Mouse (Mus musculus): Measurements from ENCODE around the gene Npepl1. TPM values are rescaled to one million over a fixed set of nuclear protein-coding genes. Genes with fewer than 3 reads are reported as not detected.
A peak's percentile ranks its signal among the peaks of the same experiment; 100 is the strongest.

Npepl1 gene
- total RNA-seq (2021), result 10 to 100 TPM; 71.2 to 75.8 TPM

DNA sequence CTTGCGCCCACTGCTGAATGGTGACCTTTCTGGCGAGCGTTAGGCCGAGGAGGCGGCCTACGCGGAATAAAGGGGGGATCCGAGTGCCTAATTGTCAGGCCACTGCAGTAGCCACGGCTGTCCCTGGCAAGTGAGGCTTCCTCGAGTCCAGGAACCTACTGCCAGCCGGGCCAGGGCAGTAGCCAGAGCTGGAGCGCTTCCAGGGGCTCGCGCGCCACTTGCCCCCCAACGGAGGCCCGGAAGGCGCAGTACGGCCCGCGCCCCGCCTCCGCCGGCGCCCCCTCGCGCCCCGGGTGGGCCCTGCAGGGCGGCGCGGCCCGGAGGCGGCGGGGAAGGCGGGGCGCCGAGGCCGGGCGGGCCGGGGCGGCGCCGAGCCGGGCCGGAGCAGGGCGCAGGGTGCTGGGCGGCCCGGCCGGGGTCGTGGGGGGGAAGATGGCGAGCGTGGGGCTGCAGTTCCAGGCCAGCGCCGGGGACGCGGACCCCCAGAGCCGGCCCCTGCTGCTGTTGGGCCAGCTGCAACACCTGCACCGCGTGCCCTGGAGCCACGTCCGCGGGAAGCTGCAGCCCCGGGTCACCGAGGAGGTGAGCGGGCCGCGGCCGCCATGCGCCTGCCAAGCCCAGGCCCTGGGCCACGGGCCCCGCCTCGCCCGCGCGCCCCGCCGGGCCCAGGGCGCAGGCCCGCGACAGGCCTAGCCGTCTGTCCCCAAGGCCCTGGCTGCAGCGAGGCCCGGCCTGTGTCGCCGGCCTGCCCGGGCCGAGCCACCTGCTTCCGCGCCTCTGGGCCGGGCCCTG, at the start of gene Npepl1:
TSS of gene Npepl1 (plus strand) at position 359 of the 792 bp plus-strand sequence.
- peak; percentile 77 to 85 for DNase-seq
- intact Hi-C loops (cut with DNase I), result loop anchor here (1.0 to 5.0 kb wide), 3 partner anchors 34 to 523 kb away; partner anchors contain the start of genes Rab22a and Stx16

DNA sequence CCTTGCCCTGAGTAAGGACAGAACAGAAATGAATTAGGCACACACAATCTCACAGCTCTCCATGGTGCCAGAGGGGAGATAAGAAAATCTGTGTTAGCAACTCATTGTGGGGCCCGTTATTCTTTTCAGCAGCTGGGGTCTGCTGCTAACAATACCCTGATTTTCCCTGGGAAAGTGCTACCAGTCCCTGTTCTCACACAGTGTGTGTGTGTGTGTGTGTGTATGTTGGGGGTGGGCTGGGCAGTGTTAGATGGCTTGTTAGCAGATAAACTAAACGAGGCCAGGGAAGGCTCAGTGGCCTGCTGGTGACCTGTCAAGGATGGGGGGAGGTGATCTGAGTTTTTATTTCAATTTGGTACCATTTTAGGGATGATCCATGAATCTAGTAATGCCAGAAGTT, 48.9 kb upstream of the Npepl1 start:
- no peak for DNase-seq
- intact Hi-C loops (cut with DNase I), result no loop called here

- no peak for DNase-seq
- intact Hi-C loops (cut with DNase I), result no loop called here
Observed at GRCm38 (mm10) chr2:174063074-174063473, 47.1 kb upstream of the Npepl1 start.

GRCm38 (mm10) chr2:174063527-174064211, 46.5 kb upstream of the Npepl1 start:
- no peak for DNase-seq
- intact Hi-C loops (cut with DNase I), result no loop called here

DNA sequence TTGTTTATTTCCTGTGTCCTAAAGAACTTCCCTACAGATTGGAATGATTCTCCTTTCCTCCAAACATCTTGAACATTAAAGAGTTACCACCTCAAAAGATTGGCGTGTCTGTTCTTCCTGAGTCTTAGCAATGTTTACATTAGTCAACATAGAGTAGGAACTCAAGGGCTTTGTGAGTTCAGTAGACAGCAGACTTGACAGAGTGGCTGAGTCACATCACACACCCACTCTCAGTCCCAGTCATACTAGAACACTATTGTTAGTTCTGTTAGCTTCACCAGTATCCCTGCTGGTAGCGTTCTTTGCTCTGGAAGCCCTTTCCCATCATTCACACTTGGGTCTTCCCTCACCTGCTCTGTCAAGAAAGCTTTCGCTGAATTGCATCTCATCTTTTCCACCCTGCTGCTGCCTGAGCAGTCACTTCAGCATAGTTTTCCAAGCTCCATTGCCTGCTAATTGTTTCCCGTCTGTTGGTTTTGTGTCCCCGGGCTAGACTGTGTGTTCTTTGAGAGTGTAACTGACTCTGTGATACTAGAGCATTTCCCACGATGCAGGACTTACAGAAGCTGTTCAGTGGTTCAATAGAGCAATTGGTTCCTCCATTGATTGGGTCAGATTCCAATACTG, 42.2 kb upstream of the Npepl1 start:
- DNase-seq, result no peak
- intact Hi-C loops (cut with DNase I), result no loop called here

DNA sequence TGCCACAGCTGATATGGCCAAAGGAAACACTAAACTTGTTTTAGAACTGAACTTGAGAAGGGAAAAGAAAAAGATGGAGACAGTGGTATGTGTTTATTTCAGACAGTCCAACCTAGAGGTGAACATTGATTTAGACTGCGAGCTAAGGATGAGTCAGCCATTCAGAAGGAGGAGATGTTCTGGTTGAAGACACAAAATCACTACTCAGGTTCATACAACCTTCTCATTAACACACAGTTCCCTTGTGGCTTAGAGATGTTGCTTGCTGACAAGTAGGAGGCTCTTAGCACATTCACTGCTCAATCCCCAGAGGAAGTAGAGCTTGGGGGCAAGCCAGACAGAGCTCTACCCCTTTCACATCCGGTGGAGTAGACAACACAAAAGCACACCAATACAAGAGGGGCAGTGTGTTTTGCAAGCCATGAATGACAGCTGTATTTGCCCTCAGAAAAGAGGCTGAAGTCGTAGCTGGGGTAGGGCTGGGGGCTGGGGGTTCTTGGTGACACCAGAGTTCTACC, 40.6 kb upstream of the Npepl1 start:
- intact Hi-C loops (cut with DNase I), result loop anchor here (10.0 kb wide), 3 partner anchors 215 to 485 kb away; partner anchors contain the start of genes Gnas and Prelid3b
- DNase-seq, result no peak

DNA sequence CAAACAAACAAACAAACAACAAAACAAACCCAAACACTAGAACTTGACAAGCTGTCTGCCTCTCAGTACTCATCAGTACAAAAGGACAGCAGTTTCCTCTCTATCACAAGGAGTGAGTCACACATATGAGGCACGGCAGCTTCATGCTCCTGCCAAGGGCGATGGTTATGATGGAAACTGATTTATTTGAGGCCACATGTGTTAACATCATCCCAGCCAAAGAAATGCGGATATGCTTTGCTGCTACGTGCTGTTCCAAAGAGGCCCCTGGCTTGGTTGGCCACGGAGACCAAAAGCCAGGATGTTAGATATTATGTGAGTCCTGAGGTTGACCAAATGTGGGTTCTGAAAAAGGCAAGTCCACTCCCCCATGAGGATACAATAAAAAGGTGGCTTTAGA, 38.7 kb upstream of the Npepl1 start:
- DNase-seq, result no peak
- intact Hi-C loops (cut with DNase I), result loop anchor here (10.0 kb wide), 3 partner anchors 213 to 487 kb away; partner anchors contain the start of genes Gnas and Prelid3b

DNA sequence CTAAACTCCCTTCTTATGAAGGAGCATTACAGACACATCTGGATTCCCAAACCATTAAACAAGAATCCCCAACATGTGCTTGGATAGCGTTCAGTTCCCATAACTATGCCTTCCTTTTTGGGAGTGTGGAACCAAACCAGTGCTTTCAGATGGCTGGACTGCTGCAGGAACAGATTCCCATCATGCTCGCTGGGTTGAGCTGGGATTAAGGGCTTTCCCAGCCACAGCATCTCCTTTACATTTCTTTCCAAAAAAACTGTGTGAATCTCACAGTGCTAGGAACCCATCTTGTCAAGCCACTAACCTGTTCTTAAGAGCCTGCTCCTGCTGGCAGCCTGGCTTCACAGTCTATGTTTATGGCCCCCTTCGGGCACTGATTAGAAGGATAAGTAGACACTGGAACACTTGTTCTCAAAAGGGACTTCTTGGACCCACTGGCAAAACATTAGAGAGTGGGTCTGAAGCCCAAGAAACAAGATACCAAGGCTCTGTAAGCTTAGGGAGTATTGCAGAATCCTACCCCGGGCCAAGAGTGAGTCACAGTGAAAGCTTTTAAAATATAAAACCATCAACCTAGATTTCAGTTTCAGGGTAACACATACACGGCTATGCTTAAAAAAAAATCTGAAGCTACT, 36.9 kb upstream of the Npepl1 start:
- DNase-seq, result no peak
- intact Hi-C loops (cut with DNase I), result loop anchor here (10.0 kb wide), 3 partner anchors 212 to 488 kb away; partner anchors contain the start of genes Gnas and Prelid3b

GRCm38 (mm10) chr2:174074621-174075020, 35.5 kb upstream of the Npepl1 start:
- no peak for DNase-seq
- intact Hi-C loops (cut with DNase I), result loop anchor here (5.0 to 10.0 kb wide), 4 partner anchors 210 to 490 kb away; partner anchors contain the start of genes Gnas and Prelid3b

GRCm38 (mm10) chr2:174075072-174075570, 35.0 kb upstream of the Npepl1 start:
- DNase-seq, result peak; percentile 21
- intact Hi-C loops (cut with DNase I), result loop anchor here (5.0 to 10.0 kb wide), 4 partner anchors 210 to 490 kb away; partner anchors contain the start of genes Gnas and Prelid3b

- intact Hi-C loops (cut with DNase I), result loop anchor here (1.0 to 10.0 kb wide), 5 partner anchors 34 to 491 kb away; partner anchors contain the start of genes Gnas, Npepl1 and Prelid3b
- DNase-seq, result peak; percentile 98 to 99
Observed at GRCm38 (mm10) chr2:174075673-174076432, 34.3 kb upstream of the Npepl1 start, which contains the start of gene Stx16. Stx16 (plus strand) TSS chr2:174076308.

GRCm38 (mm10) chr2:174076433-174076824, 33.7 kb upstream of the Npepl1 start:
- intact Hi-C loops (cut with DNase I), result loop anchor here (1.0 to 10.0 kb wide), 5 partner anchors 34 to 492 kb away; partner anchors contain the start of genes Gnas, Npepl1 and Prelid3b
- no peak for DNase-seq

- DNase-seq, result no peak
- intact Hi-C loops (cut with DNase I), result loop anchor here (5.0 to 10.0 kb wide), 4 partner anchors 208 to 492 kb away; partner anchors contain the start of genes Gnas and Prelid3b
Observed at GRCm38 (mm10) chr2:174077004-174077695, 33.0 kb upstream of the Npepl1 start.

DNA sequence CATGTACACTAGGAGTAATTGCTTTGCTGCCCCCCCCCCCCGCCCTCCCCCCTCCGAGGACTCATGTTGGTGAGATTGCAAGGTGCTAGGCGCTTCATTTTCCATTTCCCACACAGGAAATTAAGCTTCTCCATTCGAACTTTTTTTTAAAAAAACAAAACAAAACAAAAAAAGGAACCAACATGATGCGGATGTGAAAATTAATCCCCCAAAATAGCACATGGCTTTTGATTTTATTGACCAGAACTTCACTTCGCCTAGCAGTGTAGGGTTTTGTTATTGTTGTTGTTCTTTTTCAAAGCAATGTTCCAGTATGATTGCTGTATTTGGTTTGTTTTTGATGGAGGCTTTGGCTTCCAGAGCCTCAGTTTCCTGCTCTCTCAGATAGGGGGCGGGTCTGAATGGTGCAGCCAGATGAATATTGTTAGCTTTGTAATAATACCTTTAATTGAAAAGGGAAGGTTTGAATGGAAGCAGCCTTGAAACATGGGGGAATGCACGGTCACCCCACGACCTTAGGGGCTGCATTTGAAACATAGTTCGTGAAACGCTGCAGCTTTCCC, 32.3 kb upstream of the Npepl1 start:
- intact Hi-C loops (cut with DNase I), result loop anchor here (5.0 to 10.0 kb wide), 4 partner anchors 207 to 493 kb away; partner anchors contain the start of genes Gnas and Prelid3b
- DNase-seq, result no peak

GRCm38 (mm10) chr2:174081833-174082232, 28.3 kb upstream of the Npepl1 start:
- intact Hi-C loops (cut with DNase I), result no loop called here
- no peak for DNase-seq

DNA sequence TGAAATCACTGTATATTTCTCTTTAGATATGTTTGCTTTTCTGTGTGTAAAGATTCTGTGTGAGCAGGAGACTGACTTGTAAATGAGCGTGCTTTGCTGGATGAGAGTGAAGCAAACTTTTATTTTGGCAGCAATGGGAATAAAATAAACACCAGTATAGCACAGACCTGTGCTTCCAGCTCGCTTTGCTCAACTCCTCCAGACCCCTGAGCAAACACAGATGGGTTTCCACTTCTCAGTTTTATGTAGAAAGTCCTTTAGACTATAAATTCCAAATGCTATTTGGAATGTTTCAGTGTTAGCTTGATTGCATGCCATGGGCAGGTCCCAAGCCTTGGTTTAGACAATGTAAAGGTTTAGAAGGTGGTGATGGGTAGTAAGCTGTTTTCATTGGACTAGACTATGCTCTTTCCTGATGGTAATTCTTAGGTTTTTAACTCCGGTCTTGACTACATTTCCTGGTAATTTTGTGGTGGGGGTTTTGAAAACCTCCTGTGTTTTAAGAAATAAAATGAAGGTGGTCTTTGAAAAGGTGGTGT, 27.7 kb upstream of the Npepl1 start:
- DNase-seq, result no peak
- intact Hi-C loops (cut with DNase I), result no loop called here

DNA sequence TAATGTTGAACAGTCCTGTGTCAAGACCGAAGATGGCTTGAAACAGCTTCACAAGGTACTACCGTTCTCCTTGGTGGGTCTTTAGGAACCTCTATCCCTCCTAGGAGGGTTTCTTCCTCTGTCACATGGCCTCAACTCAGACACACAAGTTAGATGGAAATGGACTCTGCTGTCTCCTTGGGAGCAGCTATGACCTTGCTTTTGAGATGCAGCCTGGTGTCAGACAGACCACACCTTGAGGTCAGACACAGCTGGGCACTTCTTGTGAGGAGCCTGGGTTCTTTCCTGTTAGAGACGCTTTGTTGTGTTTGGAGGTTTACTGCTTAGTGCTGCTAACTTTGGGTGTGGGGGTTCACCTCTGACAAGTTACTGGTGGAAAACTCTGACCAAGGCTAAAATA, 15.1 kb upstream of the Npepl1 start:
- no peak for DNase-seq

DNA sequence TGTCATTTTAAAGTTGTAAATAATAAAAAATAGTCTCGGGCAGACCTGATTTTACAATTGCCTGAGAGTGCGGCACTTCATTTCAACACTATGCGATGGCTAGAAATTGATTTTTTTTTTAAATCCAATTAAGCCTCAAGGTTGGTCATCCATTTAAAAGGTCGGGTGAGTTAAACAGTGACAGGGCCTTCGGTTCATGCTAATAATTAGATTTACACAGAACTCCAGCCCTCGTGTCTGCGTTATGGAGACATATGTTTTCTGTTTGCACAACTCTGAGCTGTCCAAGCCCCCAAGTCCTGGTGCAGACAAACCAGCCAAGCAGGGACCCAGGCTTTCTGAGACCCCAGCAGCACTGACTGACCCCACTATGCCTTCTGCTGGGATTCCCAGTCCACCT, 7.8 kb upstream of the Npepl1 start:
- intact Hi-C loops (cut with DNase I), result no loop called here
- no peak for DNase-seq

More for the DNA sequence above, 15.1 kb upstream of the Npepl1 start:
- intact Hi-C loops (cut with DNase I), result no loop called here

All from heart, postnatal 36 days (tissue).